Mouse (Mus musculus) testis, postnatal 14 days (tissue): ENCODE measurements at regions not wholly inside any gene's neighbourhood (a gene's known extent, or its start where the extent isn't known, plus 50 kb on each side); places are given as distances from the start of the nearest gene placed in this dataset.

Experiments
- DNase-seq: peaks from one replicate; pipeline ENCODE4 v3.0.0; 2021; ENCODE audit warnings: low spot score

DNA sequence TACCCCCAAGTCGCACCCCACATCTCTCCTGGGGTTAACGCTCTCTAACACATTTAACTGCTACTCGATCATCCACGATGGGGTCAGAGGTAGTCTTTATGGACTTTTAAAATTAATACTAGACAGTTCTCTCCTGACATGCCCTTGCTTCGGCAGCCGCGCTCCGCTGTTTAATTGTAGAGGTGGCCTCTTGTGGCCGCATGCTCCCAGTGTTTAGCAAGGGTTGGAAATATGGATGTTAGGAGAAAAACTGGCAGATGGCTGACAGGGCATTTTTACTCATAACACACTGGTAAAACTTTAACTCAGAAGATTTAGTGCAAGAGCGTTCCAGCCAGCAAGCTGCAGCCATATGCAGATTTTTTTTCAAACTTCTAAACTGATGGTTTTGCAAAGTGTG is 242.7 kb downstream of the Tshz3 start:
- DNase-seq = no peak

DNA sequence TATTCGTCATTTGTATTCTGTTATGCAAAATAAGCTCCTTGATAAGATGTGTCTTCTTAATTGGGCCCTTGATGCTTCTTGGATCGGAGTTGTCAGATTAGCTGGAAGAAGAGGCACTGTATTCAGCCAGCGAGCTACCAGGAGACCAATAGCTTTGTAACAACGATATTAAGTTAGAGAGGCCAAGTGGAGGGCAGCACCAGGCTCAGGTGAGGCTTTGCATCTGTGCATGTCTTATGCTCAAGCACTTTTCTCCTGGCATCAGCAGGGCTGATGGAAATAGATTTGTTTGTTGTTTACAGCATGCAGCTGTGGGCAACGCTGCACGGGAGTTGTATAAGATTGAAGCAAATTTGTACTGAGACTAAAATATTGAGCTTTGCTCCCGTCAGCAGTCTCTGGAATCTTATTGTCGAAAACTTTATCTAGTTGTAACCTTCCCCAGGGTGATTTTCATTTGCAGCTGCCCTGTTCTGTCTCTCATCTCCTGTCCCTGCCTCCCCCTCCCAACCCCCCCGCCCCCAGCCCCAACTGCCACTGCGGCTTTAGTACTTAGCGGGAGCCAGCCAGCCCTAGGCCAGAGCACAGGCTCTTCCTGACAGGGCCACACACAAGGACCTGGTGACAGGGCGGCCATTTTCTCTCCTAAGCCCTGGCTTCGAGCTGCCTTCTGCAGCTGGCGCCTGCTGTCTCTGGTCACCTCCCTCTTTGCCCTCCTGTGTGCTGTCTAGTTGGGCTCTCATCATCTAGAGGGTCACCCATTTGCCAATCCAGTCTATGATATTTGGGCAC is 247.3 kb downstream of the Tshz3 start:
- no peak for DNase-seq

- no peak for DNase-seq
Measured at GRCm38 (mm10) chr7:36949511-36949910, 251.6 kb downstream of the Tshz3 start.

- DNase-seq = no peak
Measured at GRCm38 (mm10) chr7:36955376-36955775, 257.5 kb downstream of the Tshz3 start.

DNA sequence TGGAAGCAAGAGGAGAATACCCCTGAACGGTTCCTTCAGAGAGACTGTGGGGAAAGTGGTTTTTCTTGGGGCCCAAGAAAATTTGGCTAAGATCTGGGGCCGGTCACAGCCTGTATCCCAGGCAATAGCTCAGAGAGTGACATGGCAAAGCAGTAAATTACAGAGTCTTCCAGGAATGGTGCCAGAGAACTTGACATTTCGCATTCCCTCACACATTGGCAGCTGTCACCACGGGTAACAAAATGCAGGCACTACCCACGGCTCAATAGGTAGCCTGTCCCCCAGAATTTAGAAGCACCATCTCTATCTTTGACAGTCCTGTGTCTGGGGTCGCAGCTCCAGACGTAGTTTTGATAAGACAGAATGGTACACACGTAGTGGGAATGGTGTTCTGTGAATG is 260.3 kb downstream of the Tshz3 start:
- DNase-seq = no peak

DNA sequence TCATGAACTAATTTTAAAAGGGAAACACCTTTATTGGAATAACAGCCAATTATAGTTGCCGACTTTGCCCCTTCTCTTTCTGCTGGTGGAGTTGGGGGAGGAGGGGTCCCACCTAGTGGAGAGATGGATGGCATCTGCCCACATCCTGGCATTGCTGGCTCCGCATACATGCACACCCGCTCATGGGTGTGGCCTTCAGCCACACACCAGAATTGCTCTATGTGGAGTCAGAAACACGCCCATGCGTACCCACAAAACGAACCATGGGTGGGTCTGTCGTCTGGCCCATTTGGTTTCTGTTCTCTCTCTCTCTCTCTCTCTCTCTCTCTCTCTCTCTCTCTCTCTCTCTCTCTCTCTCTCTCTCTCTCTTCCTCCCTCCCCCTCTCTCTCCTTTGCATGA is 273.9 kb downstream of the Tshz3 start:
- DNase-seq = no peak

DNA sequence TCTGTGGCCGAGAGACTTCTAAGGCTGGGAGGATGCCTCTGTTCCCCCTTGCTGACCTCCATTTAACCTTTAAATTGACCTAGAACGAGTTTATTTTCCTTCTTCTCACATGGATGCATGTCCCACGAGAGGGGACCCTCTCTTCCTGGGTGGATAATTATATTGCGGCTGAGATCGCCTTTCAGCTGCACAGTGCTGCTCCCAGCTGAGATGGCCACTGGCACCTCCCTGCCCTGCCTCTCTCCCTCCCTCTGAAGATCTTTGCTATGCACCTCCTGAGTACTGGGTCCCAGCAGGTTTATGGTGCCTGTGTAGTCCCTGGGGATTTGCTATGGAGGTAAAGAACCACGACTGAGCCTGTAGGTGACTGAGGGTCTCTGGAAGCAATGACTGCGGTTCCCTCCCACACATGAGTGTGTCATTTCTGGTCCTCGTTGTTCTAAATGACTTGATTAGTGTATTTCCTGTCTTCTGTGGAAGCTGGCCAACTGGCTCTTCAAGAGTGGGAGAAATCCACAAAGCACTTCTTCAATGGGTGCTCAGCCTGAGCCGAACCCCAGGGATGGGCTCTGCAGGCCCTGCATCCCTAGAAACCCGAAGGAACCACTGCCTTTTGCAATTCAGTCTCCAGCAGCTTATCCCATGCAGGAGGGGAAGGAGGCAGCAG is 275.9 kb downstream of the Tshz3 start:
- no peak for DNase-seq

DNA sequence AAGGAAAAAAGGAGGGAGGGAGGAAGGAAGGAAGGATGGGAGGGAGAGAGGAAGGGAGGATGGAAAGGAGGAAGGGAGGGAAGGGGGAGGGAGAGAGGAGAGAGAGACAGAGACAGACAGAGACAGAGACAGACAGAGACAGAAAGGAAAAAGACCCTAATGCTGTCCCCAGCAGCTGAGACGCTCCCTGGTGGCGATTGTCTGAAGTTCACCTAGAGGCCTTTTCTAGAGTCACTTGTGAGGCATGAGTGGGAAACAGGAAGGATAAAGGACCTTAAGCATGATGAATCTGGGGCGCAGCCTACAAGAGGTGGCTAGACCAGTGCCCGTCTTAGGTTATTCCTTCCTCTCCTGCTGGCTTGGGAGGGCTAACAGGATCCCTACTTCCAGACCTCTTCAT is 276.7 kb downstream of the Tshz3 start:
- DNase-seq = no peak

- DNase-seq = no peak
Measured at GRCm38 (mm10) chr7:36975475-36975874, 277.6 kb downstream of the Tshz3 start.

GRCm38 (mm10) chr7:36977819-36978218 is 279.9 kb downstream of the Tshz3 start:
- DNase-seq = no peak

DNA sequence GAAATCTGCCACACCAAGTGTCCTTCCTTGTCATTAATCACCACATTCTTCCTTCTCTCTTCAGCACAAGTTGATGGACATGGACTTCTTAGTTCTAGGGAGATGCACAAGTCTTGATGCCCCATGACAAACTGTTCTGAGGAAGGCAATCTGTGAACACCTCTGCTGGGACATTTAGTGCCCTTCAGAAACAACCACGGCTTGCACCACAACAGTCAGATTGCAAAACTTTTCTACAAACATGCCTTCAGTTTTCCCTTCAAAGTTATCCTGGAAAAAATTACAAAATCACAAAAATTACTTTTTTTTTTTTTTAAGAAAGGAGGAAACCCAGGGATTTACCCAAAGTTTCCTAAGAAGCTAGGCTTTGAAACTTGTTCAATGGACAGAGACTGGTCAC is 291.5 kb downstream of the Tshz3 start:
- DNase-seq = no peak

DNA sequence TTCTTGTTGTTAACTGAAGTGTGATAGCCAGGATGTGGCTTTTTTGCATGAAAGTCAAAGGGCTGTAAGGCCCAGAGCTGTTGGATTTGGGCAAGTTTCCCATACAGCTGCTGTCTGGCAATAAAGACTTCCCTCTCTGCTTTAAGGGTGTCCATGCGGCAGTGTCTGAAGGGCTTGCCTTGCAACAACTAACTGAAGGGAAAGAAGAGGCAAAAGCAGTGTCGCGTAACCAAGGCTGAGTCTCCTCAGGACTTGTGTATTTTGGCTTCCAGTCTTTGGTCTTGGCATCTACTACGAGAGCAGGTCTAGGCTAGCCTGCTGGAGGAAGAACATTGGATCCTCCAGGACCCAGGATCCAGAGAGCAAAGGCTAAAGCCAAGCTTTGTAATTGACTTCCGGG is 306.7 kb downstream of the Tshz3 start:
- DNase-seq = no peak

- no peak for DNase-seq
Measured at GRCm38 (mm10) chr7:37005701-37006100, 307.8 kb downstream of the Tshz3 start.

DNA sequence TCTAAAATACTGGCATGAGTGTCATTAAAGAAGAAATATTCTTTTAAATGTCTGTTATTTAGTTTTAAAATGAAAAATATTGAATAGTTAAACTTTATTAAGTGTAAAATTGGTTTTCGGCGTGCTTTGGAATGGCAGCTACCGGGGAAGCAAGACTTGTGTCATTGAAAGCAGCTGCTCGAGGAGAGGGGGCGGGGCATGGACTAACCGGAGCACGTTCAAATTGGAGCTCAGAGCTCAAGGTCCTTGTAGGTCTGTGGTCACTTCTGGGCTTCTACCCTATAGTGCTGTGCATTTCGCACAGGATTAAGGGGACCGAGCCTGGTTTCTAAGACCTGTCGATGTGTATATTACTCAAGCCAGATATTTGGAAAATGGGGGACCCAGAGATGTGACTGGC is 309.0 kb downstream of the Tshz3 start:
- DNase-seq = no peak

DNA sequence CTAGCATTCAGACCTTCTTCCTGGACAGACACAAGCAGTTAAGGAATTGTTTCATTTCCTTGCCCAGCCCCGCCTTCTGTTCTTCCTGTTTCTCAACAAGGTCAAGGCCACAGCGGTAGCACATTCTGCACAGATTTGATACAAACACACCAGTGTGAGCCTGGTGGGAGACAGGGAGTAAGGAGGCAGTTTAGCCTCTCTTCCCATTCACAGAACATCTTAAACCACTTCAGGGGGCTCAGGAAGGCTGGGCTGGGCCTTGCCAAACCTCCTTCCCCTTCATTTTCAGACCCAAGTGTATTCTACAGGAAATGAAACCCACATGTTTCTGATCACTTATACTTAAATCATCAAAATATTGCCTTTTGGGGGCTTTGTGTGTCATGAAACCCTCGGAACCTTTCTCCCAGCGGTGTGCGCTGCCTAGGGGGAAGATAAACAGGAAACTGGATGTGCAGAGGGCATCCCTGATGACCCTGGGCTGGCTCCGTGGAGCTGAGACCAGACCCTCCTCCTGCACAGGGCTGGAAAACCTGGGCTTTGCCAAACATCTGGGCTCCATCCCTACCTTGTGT is 313.3 kb downstream of the Tshz3 start:
- DNase-seq = peak; percentile 77

DNA sequence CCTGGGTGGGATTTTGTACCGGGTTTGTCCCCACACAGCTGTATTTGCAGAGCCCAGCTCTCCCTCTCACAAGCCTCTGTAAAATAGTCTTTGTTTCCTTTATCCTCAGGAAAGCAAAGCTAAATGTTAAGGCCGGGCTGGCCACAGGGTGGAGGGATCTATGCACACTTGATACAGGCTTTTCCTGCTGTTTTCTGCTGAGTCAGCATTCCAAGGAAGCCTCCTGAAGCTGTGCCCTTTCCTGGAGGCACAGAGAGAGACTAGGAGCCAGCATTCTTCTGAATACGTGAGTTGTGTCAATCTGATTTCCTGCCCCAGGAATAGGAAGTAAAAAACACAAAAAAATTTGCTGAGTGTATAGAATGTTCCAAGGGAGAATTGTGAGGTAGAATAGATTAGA is 322.2 kb downstream of the Tshz3 start:
- DNase-seq = no peak

DNA sequence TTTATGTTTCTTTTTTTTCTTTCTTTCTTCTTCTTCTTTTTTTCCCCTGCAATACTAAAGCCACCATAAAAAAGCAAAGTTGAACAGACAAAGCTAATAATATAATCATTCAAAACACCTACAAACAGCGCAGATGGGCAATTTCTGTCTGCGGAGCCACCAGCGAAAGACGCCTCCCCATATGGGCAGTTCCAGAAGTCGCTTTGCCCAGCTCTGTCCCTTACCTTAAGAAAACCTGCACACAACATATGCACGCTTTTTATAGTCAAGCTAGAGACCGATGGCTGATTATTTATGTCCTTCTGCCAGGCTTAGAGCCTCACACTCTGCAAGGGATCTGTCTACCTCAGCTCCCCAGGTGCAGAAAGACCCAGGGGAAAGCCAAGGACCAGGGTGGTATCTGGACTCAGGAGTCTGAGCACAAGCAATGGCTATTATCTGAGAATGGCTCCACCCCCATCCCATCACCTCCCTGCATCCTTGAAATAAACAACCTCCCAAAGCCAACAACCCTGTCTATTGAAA is 326.6 kb downstream of the Tshz3 start:
- no peak for DNase-seq

- DNase-seq = peak; percentile 67
Measured at GRCm38 (mm10) chr7:37064582-37065458, 366.9 kb downstream of the Tshz3 start.

DNA sequence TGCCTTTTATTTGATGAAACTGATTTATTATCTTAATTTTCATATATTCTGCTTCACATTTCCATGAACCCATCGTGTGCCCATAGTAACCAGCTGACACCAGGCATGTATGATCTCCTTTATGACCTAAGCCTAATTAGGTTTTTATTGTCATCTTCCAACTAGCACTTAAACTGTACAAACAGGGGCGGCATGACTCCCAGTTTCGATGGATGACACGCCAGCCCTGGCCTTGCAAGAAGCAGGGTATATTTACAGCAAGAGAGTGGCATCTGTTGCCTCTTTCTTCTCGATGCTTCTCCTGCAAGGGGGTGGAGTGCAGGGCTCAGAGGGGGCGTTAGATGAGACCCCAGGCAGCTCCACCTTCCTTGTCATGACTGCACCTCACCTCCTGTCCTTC is 379.8 kb downstream of the Tshz3 start:
- DNase-seq = no peak

DNA sequence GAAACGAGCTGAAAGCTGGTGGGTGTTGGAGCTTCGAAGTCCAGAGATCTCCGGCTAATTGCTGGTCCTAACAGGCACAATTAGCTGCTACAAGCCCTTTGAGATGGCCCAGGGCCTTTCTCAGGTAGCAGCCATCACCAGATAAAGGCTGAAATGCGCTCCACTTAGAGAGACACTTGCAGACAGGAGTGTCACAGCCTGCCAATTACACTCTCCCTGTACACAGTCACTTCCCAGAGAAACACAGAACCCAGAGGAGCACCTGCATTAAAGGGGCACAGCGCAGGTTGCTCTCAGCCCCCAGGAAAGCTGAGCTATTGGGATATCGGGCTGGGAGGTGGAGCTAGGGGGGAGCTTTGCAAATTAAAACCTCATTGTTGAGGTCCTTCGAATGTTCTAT is 380.2 kb downstream of the Tshz3 start:
- no peak for DNase-seq

DNA sequence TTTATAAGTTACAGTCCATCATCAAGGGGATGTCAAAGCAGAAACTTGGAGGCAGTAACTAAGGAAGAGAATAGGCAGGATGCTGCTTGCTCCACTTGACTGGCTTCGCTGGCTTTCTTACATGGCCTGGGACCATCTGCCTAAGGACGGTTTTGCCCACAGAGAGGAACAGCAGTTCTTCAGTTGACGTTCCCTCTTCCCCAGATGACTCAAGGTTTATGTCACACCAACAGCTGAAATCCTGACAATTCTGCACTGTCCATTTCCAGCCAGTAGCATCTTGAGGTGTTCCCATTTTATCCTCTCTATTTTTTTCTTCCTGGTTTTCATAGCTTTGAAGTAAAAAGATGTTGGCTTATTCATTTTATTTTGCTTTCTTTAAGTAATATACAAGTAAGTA is 391.8 kb downstream of the Tshz3 start:
- DNase-seq = no peak

DNA sequence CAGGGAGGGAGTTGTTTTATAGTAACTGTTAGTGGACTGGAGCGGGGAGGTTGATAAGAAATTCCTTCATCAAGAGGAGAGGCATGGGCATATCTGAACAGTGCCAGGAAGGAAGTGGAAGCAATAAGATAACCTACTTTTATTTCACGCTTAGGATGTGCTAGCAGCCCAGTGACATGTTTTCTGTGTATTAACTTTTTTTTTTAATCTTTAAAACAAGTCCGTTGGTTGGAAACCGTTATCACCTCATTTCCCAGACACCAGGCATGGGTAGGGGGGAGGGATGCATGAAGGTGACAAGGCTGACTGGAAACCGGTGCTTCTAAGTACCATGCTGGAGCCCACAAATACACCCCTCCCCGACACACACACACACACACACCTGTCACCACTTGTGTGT is 394.7 kb downstream of the Tshz3 start:
- DNase-seq = no peak
